Mouse (Mus musculus): ENCODE data around the gene Fam170b. TPM values are rescaled to one million over a fixed set of nuclear protein-coding genes. Genes with fewer than 3 reads are reported as not detected.

Gene Fam170b
- polyA plus RNA-seq (2015; fragmentation: Nextera tagmentation; extraction: Ambion mirVana), result not detected in 2 replicates

DNA sequence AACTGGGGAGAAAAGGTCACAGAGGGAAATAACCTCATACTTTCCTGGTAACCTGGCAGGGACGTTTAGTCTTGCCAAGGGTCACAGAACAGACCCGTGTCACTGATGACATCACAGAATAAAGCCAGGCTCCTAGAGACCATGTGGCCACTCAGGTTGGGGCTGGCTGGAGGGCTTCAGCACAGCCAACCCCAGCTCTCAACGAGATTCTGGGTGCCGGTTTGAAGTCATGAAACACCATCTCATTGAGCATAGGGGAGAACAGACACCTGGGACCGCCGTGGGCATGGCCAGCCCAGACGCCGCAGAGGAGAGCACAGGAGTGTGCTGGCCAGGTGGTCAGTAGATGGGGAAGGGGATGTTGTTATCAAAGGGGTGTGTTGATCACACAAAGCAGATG lies at the start of gene Fam170b:
Gene Fam170b, plus strand, starts transcription at position 116 of the 400 bp plus-strand sequence.
- no peak for DNase-seq (ENCODE audit: low spot score)

GRCm38 (mm10) chr14:32784130-32784747 lies 49.5 kb upstream of the Fam170b start:
- DNase-seq (ENCODE audit: low spot score), result peak; percentile 46

GRCm38 (mm10) chr14:32784748-32785134 lies 49.0 kb upstream of the Fam170b start:
- DNase-seq (ENCODE audit: low spot score), result no peak

DNA sequence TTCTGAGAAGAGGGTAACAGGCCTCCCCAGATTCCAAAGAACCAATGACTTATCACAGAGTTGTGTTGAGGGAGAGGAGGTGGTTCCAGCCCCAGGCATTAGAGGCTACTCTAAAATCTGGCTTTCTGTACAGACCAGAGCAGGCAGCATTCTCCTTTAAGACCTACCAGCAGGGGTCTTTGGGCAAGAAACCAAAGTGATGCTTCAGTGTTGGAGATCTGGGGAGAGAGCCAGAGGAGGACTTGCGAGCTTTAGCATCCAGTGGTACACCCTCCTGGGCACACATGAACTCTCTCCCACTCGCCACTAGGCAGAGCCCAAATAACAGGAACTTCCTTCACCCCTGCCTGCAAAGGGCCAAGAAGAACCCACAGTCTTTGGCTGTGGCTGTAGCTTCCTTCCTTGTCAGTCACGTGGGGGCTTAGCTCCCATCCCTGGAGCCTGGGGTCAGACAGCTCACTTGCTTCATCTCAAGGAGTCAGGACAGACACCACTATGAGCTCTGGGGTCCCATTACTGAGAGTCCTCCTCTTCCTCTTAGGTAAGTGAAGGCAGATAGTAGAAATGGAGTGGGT lies 48.1 kb upstream of the Fam170b start, which contains the start of gene Tmem273:
Gene Tmem273, plus strand, starts transcription at position 408 of the 575 bp plus-strand sequence.
- no peak for DNase-seq (ENCODE audit: low spot score)

GRCm38 (mm10) chr14:32787691-32788090 lies 46.1 kb upstream of the Fam170b start:
- DNase-seq (ENCODE audit: low spot score), result no peak

DNA sequence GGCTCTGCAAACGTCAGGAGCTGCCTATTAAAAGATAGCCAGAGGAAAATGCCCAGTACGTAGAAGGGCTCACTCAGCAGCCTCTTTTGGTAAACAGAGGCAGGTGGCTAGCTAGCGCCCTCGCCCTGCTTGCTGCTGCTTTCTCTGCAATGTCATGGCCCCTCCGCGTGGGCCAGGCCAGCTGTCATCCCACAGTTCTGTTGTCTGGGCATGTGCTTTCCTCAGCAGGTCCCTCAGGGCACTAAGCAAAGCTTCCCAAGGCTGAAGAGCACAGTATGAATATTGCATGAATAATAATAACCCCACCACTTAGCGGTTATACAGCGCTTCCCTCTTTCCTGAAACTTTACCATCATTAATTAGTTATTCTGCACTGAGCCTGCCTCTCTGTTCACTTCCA lies 37.4 kb upstream of the Fam170b start:
- no peak for DNase-seq (ENCODE audit: low spot score)

GRCm38 (mm10) chr14:32797803-32798202 lies 36.0 kb upstream of the Fam170b start:
- no peak for DNase-seq (ENCODE audit: low spot score)

DNA sequence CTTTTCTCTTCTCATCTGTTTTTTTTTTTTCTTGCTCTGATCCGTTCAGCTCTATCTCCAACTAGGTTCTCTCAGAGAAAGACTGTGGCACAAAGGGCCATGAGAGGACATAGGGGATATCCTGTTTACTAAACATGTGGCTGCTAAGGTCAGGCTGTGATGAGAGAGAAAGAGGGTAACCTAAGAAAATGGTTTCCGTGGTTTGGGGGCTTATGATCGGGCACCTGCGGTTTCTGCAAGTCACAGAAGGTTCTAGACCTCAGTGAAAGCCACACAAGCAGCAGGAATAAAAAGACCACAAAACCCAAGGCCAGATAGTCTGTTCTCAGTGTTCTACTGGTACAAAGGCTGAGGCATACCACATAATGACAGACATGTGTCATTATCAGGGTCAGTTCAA lies 35.4 kb upstream of the Fam170b start:
- no peak for DNase-seq (ENCODE audit: low spot score)

DNA sequence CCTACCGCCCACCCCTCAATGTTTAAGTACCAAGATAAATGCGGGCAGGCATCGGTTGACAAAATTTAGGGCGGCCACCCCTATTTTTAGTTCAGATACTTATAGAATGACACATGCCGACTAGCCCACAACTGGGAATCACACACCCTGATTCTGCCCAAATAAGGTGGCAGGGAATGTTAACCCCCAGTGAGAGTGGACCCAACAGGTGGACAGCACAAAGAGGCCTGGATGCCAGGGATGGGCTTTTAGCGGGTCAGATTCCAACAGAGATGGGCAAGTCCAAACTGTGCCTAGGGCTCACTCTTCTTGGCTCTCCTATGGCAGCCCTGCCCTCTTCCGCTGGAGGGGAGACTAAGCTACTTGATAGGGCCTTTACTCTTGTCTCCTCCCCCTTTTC lies 33.7 kb upstream of the Fam170b start:
- DNase-seq (ENCODE audit: low spot score), result no peak

DNA sequence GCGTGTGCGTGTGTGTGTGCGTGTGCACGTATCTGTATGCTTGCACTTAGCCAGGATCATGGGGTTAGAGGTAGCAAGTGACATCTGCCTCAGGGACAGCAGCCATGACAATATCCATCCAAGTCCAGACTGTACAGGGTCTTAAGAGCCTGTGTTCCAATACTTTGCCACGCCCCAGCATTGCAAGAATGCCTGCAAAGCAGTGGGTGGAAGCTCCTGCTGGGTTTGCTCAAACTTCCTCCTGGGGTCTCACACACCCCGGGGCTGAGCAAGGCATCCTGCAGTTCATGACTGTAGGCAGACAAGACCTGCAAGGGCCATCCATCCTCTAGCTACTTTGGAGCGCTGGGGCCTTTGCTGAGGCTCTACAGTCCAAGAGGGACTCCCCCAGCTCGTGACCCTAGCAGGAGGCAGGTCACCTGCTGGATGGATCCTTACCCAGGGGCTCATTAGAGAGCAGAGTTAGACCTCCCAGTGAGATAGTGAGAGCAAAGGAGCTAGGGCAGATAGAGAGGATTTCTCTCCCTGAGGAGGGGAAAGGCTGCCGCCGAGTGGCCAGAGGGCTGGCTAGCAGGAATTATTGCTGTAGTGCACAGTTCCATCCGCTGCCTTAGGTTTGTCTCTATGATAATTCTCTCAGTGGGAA lies 32.6 kb upstream of the Fam170b start:
- DNase-seq (ENCODE audit: low spot score), result no peak

- no peak for DNase-seq (ENCODE audit: low spot score)
Measured at GRCm38 (mm10) chr14:32801662-32802024, 32.1 kb upstream of the Fam170b start.

DNA sequence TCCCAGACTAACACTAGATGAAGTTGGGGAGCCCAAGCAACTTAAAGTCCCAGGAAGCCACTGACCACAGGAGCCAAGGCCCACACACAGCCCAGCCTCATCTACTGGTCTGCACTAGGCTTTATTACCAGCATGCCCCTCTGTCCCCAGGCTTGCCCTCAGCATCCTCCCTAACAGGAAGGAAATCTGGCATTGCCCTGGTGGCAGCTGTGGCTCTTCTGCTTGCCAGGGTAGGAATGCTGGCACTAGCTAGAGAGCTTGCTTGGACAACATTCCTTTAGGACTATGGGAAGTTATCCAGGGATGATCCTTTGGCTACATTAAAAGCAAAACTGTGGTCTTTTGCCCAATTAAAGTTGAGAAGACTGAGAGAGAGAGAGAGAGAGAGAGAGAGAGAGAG lies 23.7 kb upstream of the Fam170b start:
- DNase-seq (ENCODE audit: low spot score), result no peak

GRCm38 (mm10) chr14:32812429-32812828 lies 21.3 kb upstream of the Fam170b start:
- DNase-seq (ENCODE audit: low spot score), result no peak

- DNase-seq (ENCODE audit: low spot score), result no peak
Measured at GRCm38 (mm10) chr14:32814961-32815360, 18.8 kb upstream of the Fam170b start.

DNA sequence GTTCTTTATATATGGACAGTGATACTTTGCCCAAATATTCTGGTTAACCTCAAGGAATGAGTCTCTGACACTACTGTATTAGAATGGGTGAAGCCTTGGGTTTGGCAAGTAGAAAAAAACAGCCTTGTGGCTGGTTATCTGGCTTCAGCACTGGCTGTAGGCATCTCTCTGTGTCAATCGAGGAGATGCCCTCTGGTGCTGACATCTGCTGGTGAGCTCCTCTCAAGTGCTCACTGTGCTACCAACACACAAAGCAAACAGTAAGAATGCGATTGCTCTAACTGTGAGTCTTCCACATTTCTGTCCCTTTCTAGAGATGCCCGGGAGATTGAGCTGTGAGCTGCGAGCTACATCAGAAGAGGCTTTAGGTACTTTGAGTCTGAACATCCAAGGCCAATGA lies 17.2 kb upstream of the Fam170b start:
- DNase-seq (ENCODE audit: low spot score), result no peak

GRCm38 (mm10) chr14:32817258-32817657 lies 16.5 kb upstream of the Fam170b start:
- no peak for DNase-seq (ENCODE audit: low spot score)

- no peak for DNase-seq (ENCODE audit: low spot score)
Measured at GRCm38 (mm10) chr14:32819297-32819696, 14.5 kb upstream of the Fam170b start.

GRCm38 (mm10) chr14:32822812-32823211 lies 10.9 kb upstream of the Fam170b start:
- DNase-seq (ENCODE audit: low spot score), result no peak

GRCm38 (mm10) chr14:32823861-32824260 lies 9.9 kb upstream of the Fam170b start:
- no peak for DNase-seq (ENCODE audit: low spot score)

DNA sequence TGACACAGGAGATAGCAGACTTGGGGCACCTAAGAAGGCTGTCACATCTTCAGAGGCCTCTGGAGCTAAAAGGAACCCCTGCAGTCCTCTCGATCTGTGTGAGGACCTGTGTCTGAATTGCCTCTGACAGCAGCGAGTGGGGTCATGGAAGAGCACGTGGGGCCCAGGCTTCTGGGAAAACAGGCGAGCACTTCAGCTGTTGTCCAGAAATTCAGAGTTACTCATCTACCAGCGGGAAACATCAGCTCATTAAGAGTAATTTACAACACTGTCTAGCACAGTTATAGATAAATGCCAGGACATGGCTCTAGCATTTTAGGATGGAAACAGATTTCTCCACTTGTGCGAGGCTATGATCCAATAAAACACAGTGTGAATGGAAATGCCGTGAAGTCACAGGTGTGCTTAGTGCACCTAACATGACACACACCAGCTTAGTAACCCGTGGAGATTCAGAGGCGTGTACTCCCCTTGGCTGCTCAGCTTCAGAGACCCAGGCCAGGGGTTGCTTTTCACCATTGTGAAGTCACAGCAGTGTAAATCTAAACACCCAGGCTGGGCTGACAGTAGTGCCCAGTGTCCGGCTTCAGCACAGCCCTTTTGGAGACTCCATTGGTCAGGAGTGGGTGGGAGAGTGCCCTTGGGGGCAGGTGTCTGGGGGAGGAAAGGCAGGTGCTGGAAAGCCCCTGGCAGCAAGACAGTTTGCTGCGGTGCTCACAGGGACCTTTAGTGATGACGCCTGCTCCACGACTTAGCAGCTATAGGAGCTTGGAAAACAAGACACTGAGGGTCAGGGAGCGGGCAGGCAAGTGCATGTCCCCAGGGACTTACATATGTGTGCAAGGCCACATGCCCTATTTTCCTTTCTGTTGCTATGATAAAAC lies 9.3 kb upstream of the Fam170b start:
- no peak for DNase-seq (ENCODE audit: low spot score)

DNA sequence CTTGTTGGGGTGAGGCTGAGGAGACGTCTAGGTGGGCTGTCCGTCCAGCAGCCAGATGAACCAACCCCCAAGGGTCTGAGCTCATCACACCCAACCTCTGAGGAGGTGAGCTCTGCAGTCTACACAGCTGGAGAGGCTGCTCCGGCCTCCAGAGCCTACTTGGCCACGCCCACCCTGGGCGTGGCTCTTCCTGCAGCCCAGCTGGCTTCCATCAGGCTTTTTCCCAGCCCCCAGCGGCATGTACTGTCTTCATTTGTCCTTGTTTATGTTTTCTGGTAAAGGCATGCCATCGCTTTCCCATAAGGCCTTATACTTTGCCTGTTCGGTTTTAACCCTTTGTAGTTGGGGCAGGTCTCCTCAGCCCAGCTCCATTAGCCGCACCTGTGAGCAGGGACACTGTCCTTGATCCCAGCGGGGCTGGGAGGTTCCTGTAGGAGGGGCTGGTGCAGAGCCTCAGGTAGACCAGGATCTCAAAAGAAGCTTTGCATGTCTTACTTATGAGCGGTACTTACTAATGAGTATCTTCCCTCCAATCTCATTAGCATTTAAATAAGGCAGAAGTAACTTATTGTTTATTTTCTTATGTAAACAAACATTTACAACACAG lies 8.2 kb upstream of the Fam170b start:
- no peak for DNase-seq (ENCODE audit: low spot score)

Measured in thymus, postnatal 0 days (tissue).